Comparison of ENCODE assay signal across 14 mouse cellular contexts in genomic region chr4:152456609-152457008, GRCm38 (mm10). TPM values are rescaled to one million over a fixed set of nuclear protein-coding genes. Genes with fewer than 3 reads are reported as not detected.
A peak's percentile ranks its signal among the peaks of the same experiment; 100 is the strongest.
DNase-seq lines count a peak whose midpoint lies in the region; ATAC-seq and TF ChIP-seq lines count a peak whose summit lies in the region.
"Had no signal": no experiment of that assay in that cellular context is flagged by ENCODE, and none has a peak within 500 bp of the region (broad histone marks: within the 10 kb centered on the region; RNA-seq: fewer than 3 reads in every experiment).

No protein-coding gene starts in this region.

- peaks cover 11% of the 10 kb centered on the region for H3K4me1 ChIP-seq in heart, embryonic 15.5 days (replicated peaks)
- no peaks in the 10 kb centered on the region for H3K4me1 ChIP-seq in midbrain, postnatal 0 days (ENCODE audit: insufficient read depth, low read length)
- H3K4me1 ChIP-seq in midbrain, embryonic 16.5 days (ENCODE audit: control insufficient read depth, insufficient read depth, low read length), result no peaks in the 10 kb centered on the region
- H3K4me1 ChIP-seq: limb, embryonic 12.5 days had no signal

- H3K27ac ChIP-seq in heart, embryonic 15.5 days, result no peak overlapping the region; the same call in 1 of the 2 replicates
- H3K27ac ChIP-seq in midbrain, postnatal 0 days (ENCODE audit: low read depth, low read length), result peak overlapping the region; percentile 51
- no peak overlapping the region for H3K27ac ChIP-seq in midbrain, embryonic 16.5 days (ENCODE audit: low read length)
- H3K27ac ChIP-seq: embryonic facial prominence, embryonic 10.5 days; limb, embryonic 12.5 days had no signal

- intact Hi-C loops in heart, postnatal 14 days (cut with DNase I), result no loop called here
- intact Hi-C loops in left cerebral cortex, postnatal 25 days (cut with DNase I), result no loop called here

- WGBS in heart, embryonic 15.5 days, result 52% methylated on average over 18 of the region's 18 CpGs
- 59% methylated on average over 18 of the region's 18 CpGs for WGBS in midbrain, postnatal 0 days
- WGBS in midbrain, embryonic 16.5 days, result 71% methylated on average over 18 of the region's 18 CpGs

- DNase-seq in heart, postnatal 14 days, result no peak
- DNase-seq in midbrain, postnatal 0 days (ENCODE audit: low spot score), result no peak
- DNase-seq in left cerebral cortex, postnatal 25 days (ENCODE audit: low spot score in 2 of 2), result peak; percentile 78 to 94
- peak; percentile 60 for DNase-seq in right cerebral cortex, postnatal 4 days
- no peak for DNase-seq in thymus, postnatal 14 days
- DNase-seq: cerebellum, adult 9-10 months; gastrocnemius, postnatal 14 days; kidney, postnatal 10 days; liver, postnatal 0 days had no signal

- no peak overlapping the region for H3K9ac ChIP-seq in heart, embryonic 15.5 days
- H3K9ac ChIP-seq in midbrain, postnatal 0 days (replicated peaks; ENCODE audit: low read length, poor library complexity, severe bottlenecking), result no peak overlapping the region
- no peak overlapping the region for H3K9ac ChIP-seq in midbrain, embryonic 16.5 days (ENCODE audit: low read depth, low read length)
- H3K9ac ChIP-seq: limb, embryonic 12.5 days; liver, postnatal 0 days had no signal

- no peaks in the 10 kb centered on the region for H3K27me3 ChIP-seq in heart, embryonic 15.5 days
- no peaks in the 10 kb centered on the region for H3K27me3 ChIP-seq in midbrain, postnatal 0 days (ENCODE audit: insufficient read depth, low read length)
- no peaks in the 10 kb centered on the region for H3K27me3 ChIP-seq in midbrain, embryonic 16.5 days (ENCODE audit: control insufficient read depth, insufficient read depth, low read depth, low read length)

- no peak; the same call in 1 of the 2 replicates for ATAC-seq in heart, embryonic 15.5 days (replicated peaks; ENCODE audit: insufficient number of reproducible peaks, insufficient read depth, low FRiP score, low read depth)
- ATAC-seq in midbrain, postnatal 0 days (ENCODE audit: low FRiP score), result no peak
- ATAC-seq in midbrain, embryonic 16.5 days, result no peak
- no peak for ATAC-seq in megakaryocyte progenitor cell, adult 5-6 weeks (replicated peaks; ENCODE audit: poor library complexity)
- ATAC-seq: liver, postnatal 0 days had no signal

- H3K4me2 ChIP-seq in heart, embryonic 15.5 days, result peak overlapping the region; percentile 23
- H3K4me2 ChIP-seq in midbrain, postnatal 0 days (ENCODE audit: low read depth, low read length, poor library complexity, severe bottlenecking), result no peak overlapping the region
- H3K4me2 ChIP-seq in midbrain, embryonic 16.5 days (ENCODE audit: low read length), result no peak overlapping the region
- H3K4me2 ChIP-seq: limb, embryonic 12.5 days had no signal

- H3K36me3 ChIP-seq in heart, embryonic 15.5 days, result no peaks in the 10 kb centered on the region
- H3K36me3 ChIP-seq in midbrain, postnatal 0 days (ENCODE audit: insufficient read depth, low read length), result no peaks in the 10 kb centered on the region
- H3K36me3 ChIP-seq in midbrain, embryonic 16.5 days (ENCODE audit: control insufficient read depth, insufficient read depth, low read length), result no peaks in the 10 kb centered on the region
- H3K36me3 ChIP-seq: embryonic facial prominence, embryonic 10.5 days; limb, embryonic 12.5 days had no signal

- no peak overlapping the region for H3K4me3 ChIP-seq in heart, embryonic 15.5 days
- H3K4me3 ChIP-seq in midbrain, postnatal 0 days (ENCODE audit: low read depth, low read length), result no peak overlapping the region
- H3K4me3 ChIP-seq in midbrain, embryonic 16.5 days (ENCODE audit: low read depth, low read length), result no peak overlapping the region
- H3K4me3 ChIP-seq: embryonic facial prominence, embryonic 10.5 days; limb, embryonic 12.5 days had no signal

- no peaks in the 10 kb centered on the region for H3K9me3 ChIP-seq in heart, embryonic 15.5 days (replicated peaks)
- no peaks in the 10 kb centered on the region for H3K9me3 ChIP-seq in midbrain, postnatal 0 days (ENCODE audit: low read length)
- no peaks in the 10 kb centered on the region for H3K9me3 ChIP-seq in midbrain, embryonic 16.5 days (replicated peaks; ENCODE audit: control insufficient read depth, low read length, poor library complexity, severe bottlenecking)
- H3K9me3 ChIP-seq: embryonic facial prominence, embryonic 10.5 days; limb, embryonic 12.5 days had no signal

- no peak for TF ChIP-seq CTCF in midbrain, postnatal 0 days (IDR thresholded peaks at IDR 0.05)

RNA-seq across cellular contexts. Expression of gene Nphp4, which starts 19.9 kb away (rescaled TPM):
- 1.3 and 1.9 TPM in 2 replicates for polyA plus RNA-seq in heart, embryonic 15.5 days (2015; fragmentation: Nextera tagmentation; extraction: Ambion mirVana)
- 1 to 10 TPM; 1.8 to 2.3 TPM for total RNA-seq in heart, postnatal 14 days (2021)
- 8.8 and 12.1 TPM in 2 replicates for total RNA-seq in midbrain, postnatal 0 days (2014; rRNA removed)
- polyA plus RNA-seq in midbrain, postnatal 0 days (2015; fragmentation: Nextera tagmentation; extraction: Ambion mirVana), result 3.7 and 4.8 TPM in 2 replicates
- 5.7 and 6.4 TPM in 2 replicates for polyA plus RNA-seq in midbrain, embryonic 16.5 days (2015; fragmentation: Nextera tagmentation; extraction: Ambion mirVana)
- total RNA-seq in left cerebral cortex, postnatal 25 days (2021), result 10 to 100 TPM; 18.3 to 21.4 TPM
- 0.39 and 0.72 TPM in 2 replicates for total RNA-seq in megakaryocyte progenitor cell, adult 5-6 weeks (2015)
- total RNA-seq in megakaryocyte progenitor cell, adult 5-6 weeks (2017), result 0.12 and 0.14 TPM in 2 replicates

RNA-seq across cellular contexts. Expression of gene Kcnab2, which starts 21.1 kb away (rescaled TPM):
- 3.6 and 15.2 TPM in 2 replicates for polyA plus RNA-seq in heart, embryonic 15.5 days (2015; fragmentation: Nextera tagmentation; extraction: Ambion mirVana)
- total RNA-seq in heart, postnatal 14 days (2021), result 1 to 10 TPM; 2.1 to 4.2 TPM
- total RNA-seq in midbrain, postnatal 0 days (2014; rRNA removed), result 51.5 and 66.9 TPM in 2 replicates
- polyA plus RNA-seq in midbrain, postnatal 0 days (2015; fragmentation: Nextera tagmentation; extraction: Ambion mirVana), result 30.2 and 34.8 TPM in 2 replicates
- 23.6 and 29.8 TPM in 2 replicates for polyA plus RNA-seq in midbrain, embryonic 16.5 days (2015; fragmentation: Nextera tagmentation; extraction: Ambion mirVana)
- total RNA-seq in left cerebral cortex, postnatal 25 days (2021), result 100 to 1,000 TPM; 319 to 332 TPM
- 39.8 and 46.3 TPM in 2 replicates for total RNA-seq in megakaryocyte progenitor cell, adult 5-6 weeks (2015)
- total RNA-seq in megakaryocyte progenitor cell, adult 5-6 weeks (2017), result 75.2 and 84.8 TPM in 2 replicates

Comparison
In these comparisons a context has a peak if more than half of its experiments do, and no peak if none do; other contexts are left out.
1. DNase-seq: peak in left cerebral cortex, postnatal 25 days (2 of 2) and right cerebral cortex, postnatal 4 days (single experiment); none in heart, postnatal 14 days (0 of 2), midbrain, postnatal 0 days (single experiment) and thymus, postnatal 14 days (single experiment).
2. RNA of gene Kcnab2, which starts 21.1 kb away (total RNA-seq): 319 to 332 TPM in left cerebral cortex, postnatal 25 days, 39.8 to 84.8 TPM in megakaryocyte progenitor cell, adult 5-6 weeks and 51.5 to 66.9 TPM in midbrain, postnatal 0 days; 2.1 to 4.2 TPM in heart, postnatal 14 days; every median in the first group is over 4 times any median in the second.